Mouse (Mus musculus) layer of hippocampus, adult 9-11 months (tissue): ENCODE results near the gene Olfr1107.

Source experiments
- DNase-seq: peaks from one replicate; pipeline ENCODE4 v3.0.0; 2022

Olfr1107 gene

DNA sequence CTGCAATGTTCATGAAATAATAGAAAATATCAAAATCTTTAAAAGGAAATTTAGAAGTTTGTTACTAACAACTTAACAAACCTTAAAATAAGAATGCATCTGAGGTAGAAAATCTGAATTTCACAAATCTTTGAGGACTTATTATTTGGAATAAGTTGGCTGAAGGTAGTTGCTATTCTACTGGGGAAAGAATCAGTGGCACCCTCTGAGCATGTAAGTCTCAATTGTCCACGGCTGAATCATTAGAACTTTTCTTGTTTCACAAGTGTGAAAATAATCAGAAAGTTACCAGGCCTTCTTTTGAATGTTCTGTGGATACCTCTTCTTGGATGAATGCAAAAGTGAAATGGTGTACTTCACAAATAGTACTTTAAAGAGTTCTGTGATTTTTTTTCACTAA, at the start of gene Olfr1107:
Olfr1107 (minus strand) TSS at position 101 of the 400 bp plus-strand sequence.
- no peak for DNase-seq

DNA sequence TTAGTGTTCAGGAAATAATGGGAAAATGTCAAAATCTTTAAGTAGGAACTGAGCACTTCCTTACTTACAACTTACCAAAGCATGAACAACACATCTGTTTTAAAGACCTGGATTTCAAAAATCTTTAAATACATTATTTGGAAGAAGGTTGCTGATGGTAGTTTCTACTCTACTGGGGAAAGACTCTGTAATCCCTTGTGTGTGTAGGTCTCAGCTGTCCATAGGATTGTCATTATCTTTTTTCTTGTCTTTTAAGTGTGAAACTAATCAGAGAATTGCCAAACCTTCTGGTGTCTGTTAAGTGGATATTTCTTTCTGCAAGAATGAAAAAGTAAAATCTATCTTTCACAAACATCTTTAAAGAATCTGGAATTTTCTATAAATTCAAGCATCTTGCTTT, 38.9 kb upstream of the Olfr1107 start, which contains the start of gene Olfr259:
Olfr259 (minus strand) TSS at position 101 of the 400 bp plus-strand sequence.
- no peak for DNase-seq

GRCm38 (mm10) chr2:87095908-87096307, 20.3 kb upstream of the Olfr1107 start, which contains the start of gene Olfr1109:
Olfr1109 (minus strand) TSS chr2:87096008.
- DNase-seq = no peak

GRCm38 (mm10) chr2:87052173-87052572, 23.4 kb downstream of the Olfr1107 start, which contains the start of gene Olfr1106:
Olfr1106 (minus strand) TSS chr2:87052273.
- DNase-seq = no peak

DNA sequence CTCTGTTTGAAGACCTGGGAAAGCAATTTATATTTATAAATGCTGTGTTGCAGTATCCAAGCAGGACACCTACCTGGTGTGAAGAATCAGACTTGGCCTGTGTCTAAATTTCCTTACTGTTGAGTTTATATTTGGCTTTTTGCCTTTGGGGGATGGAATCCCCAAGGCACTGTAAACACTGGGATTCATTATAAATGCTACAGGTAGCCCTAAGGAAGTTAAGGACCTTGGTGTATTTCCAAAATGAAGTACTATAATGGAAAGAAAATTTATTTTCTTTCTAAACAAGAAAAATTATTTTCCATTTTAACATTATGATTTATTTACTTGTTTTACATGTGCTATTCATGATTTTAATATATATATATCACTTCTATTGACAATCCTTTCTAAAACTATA, 39.2 kb downstream of the Olfr1107 start, which contains the start of gene Olfr1105:
Olfr1105 (minus strand) TSS at position 101 of the 400 bp plus-strand sequence.
- DNase-seq = no peak

DNA sequence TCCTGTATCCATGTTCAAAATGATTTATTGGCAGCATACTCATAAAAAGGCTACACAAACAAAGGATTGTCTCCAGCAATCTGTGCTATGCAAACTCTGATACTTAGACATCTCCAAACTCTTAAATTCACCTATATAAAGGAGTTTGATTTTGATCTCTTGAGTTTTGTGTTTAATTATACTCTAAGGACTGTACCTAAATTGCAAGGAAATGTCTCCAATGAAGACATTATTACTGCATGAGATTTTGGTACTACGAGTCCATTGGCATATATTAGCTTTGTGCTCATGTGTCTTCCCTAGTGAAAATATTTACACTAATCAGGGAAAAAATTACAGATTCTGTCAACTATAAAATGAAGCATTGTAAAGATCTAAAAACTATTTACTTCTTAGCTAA, 48.6 kb downstream of the Olfr1107 start, which contains the start of gene Olfr1104:
Olfr1104 (minus strand) TSS at position 101 of the 400 bp plus-strand sequence.
- DNase-seq = no peak
